Mouse (Mus musculus): ENCODE measurements at regions not wholly inside any gene's neighbourhood (a gene's known extent, or its start where the extent isn't known, plus 50 kb on each side); places are given as distances from the start of the nearest gene placed in this dataset.

GRCm38 (mm10) chr7:75923951-75924467, 75.9 kb downstream of the Klhl25 start:
- DNase-seq (ENCODE audit: low spot score), result no peak

GRCm38 (mm10) chr7:75927537-75927936, 79.4 kb downstream of the Klhl25 start:
- peak; percentile 56 for DNase-seq (ENCODE audit: low spot score)

- no peak for DNase-seq (ENCODE audit: low spot score)
These were observed 95.7 kb downstream of the Klhl25 start for GRCm38 (mm10) chr7:75943844-75944243.

GRCm38 (mm10) chr7:75955671-75956070, 107.6 kb downstream of the Klhl25 start:
- no peak for DNase-seq (ENCODE audit: low spot score)

GRCm38 (mm10) chr7:75957366-75957765, 109.3 kb downstream of the Klhl25 start:
- no peak for DNase-seq (ENCODE audit: low spot score)

GRCm38 (mm10) chr7:75959903-75960620, 112.0 kb downstream of the Klhl25 start:
- no peak for DNase-seq (ENCODE audit: low spot score)

GRCm38 (mm10) chr7:75968177-75968576, 120.1 kb downstream of the Klhl25 start:
- DNase-seq (ENCODE audit: low spot score), result no peak

- DNase-seq (ENCODE audit: low spot score), result no peak
These were observed 122.8 kb downstream of the Klhl25 start for GRCm38 (mm10) chr7:75970914-75971313.

GRCm38 (mm10) chr7:75971706-75972105, 123.6 kb downstream of the Klhl25 start:
- DNase-seq (ENCODE audit: low spot score), result no peak

GRCm38 (mm10) chr7:75981560-75981959, 133.4 kb downstream of the Klhl25 start:
- DNase-seq (ENCODE audit: low spot score), result peak; percentile 35

- DNase-seq (ENCODE audit: low spot score), result no peak
These were observed 135.1 kb downstream of the Klhl25 start for GRCm38 (mm10) chr7:75983029-75983808.

GRCm38 (mm10) chr7:75983809-75984171, 135.7 kb downstream of the Klhl25 start:
- DNase-seq (ENCODE audit: low spot score), result no peak

- DNase-seq (ENCODE audit: low spot score), result no peak
These were observed 150.7 kb downstream of the Klhl25 start for GRCm38 (mm10) chr7:75998853-75999252.

GRCm38 (mm10) chr7:75999324-75999907, 151.3 kb downstream of the Klhl25 start:
- DNase-seq (ENCODE audit: low spot score), result no peak

GRCm38 (mm10) chr7:76001012-76001411, 152.9 kb downstream of the Klhl25 start:
- DNase-seq (ENCODE audit: low spot score), result no peak

GRCm38 (mm10) chr7:76008226-76008625, 160.1 kb downstream of the Klhl25 start:
- no peak for DNase-seq (ENCODE audit: low spot score)

- DNase-seq (ENCODE audit: low spot score), result peak; percentile 18
These were observed 181.9 kb upstream of the Agbl1 start for GRCm38 (mm10) chr7:76047743-76048142.

- DNase-seq (ENCODE audit: low spot score), result no peak
These were observed 180.3 kb upstream of the Agbl1 start for GRCm38 (mm10) chr7:76049342-76049741.

- no peak for DNase-seq (ENCODE audit: low spot score)
These were observed 175.8 kb upstream of the Agbl1 start for GRCm38 (mm10) chr7:76053843-76054242.

GRCm38 (mm10) chr7:76099149-76099548, 130.5 kb upstream of the Agbl1 start:
- DNase-seq (ENCODE audit: low spot score), result no peak

- DNase-seq (ENCODE audit: low spot score), result no peak
These were observed 108.3 kb upstream of the Agbl1 start for GRCm38 (mm10) chr7:76121242-76121844.

GRCm38 (mm10) chr7:76127641-76128111, 102.0 kb upstream of the Agbl1 start:
- no peak for DNase-seq (ENCODE audit: low spot score)

Measured in T-cell, adult 2 months (primary cell).